Mouse (Mus musculus): ENCODE results near the gene Nckap1. TPM values are rescaled to one million over a fixed set of nuclear protein-coding genes. Genes with fewer than 3 reads are reported as not detected.

Gene Nckap1
- 66.5 and 73.3 TPM in 2 replicates for polyA plus RNA-seq (2016; fragmentation: Nextera tagmentation; extraction: Ambion mirVana)

- under 1% methylated on average over 87 of the region's 88 CpGs for WGBS
- Histone ChIP-seq H3K36me3 (peaks cover 2% of the 10 kb centered on the region; the same call in 1 of the 2 replicates), H3K27me3 (ENCODE audit: low read depth, poor library complexity, severe bottlenecking) (no peaks in the 10 kb centered on the region), H3K27ac (peak within 1 kb of the TSS; percentile 99), H3K9me3 (replicated peaks) (no peaks in the 10 kb centered on the region), H3K4me1 (peaks cover 22% of the 10 kb centered on the region), H3K4me3 (peak within 1 kb of the TSS; percentile 95)
- peak; percentile 93 for DNase-seq (ENCODE audit: low spot score)
Measured at GRCm38 (mm10) chr2:80581043-80581711, at the start of gene Nckap1. TSS of gene Nckap1 (minus strand) at chr2:80581380.

DNA sequence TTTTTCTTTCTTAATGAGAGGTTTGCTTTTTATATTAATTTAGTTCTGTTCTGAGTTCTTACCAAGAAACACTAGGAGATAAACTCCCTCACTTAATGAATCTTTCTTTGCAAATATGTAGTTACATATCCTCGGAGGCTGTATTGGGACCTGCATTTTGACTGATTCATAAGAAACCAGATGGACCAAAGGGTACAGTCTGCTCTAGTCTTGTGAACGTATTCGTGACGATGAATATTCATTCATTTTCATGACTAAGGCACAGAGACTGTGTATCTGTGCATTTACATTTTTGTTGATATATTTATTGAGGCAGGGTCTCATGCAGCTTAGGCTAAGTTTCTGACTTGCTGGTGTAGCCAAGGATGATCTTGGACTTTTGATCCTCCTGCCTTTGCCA lies 43.3 kb upstream of the Nckap1 start:
- H3K27me3 ChIP-seq (ENCODE audit: low read depth, poor library complexity, severe bottlenecking) = no peaks in the 10 kb centered on the region
- peaks cover 22% of the 10 kb centered on the region for H3K36me3 ChIP-seq
- peaks cover 4% of the 10 kb centered on the region; the same call in 1 of the 2 replicates for H3K4me1 ChIP-seq
- H3K4me3 ChIP-seq = no peak overlapping the region
- 94% methylated on average over 4 of the region's 4 CpGs for WGBS
- DNase-seq (ENCODE audit: low spot score) = no peak
- no peaks in the 10 kb centered on the region for H3K9me3 ChIP-seq (replicated peaks)
- no peak overlapping the region for H3K27ac ChIP-seq

DNA sequence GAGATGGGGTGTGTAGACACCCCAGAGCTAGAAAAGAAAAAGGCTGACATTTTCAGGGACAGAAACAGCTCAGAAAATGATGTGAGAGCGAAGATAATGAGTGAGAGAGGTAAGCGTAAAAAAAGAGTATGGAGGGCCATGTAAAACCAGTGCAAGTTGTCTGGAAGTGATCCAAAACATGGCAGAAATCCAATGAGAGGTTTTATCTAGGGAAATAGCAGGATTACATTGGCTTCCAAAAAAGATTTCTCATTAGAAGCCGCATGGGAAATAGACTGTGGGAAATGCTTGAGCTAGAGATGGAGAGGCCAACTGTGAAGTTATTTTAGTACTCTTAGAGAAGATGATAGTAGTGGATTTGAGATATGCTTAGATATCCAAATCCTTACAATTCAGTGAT lies 40.7 kb upstream of the Nckap1 start:
- peaks cover 22% of the 10 kb centered on the region for H3K36me3 ChIP-seq
- H3K27me3 ChIP-seq (ENCODE audit: low read depth, poor library complexity, severe bottlenecking) = no peaks in the 10 kb centered on the region
- H3K27ac ChIP-seq = no peak overlapping the region
- H3K4me3 ChIP-seq = no peak overlapping the region
- WGBS = 92% methylated on average over 3 of the region's 3 CpGs
- H3K4me1 ChIP-seq = peaks cover 12% of the 10 kb centered on the region
- no peak for DNase-seq (ENCODE audit: low spot score)
- no peaks in the 10 kb centered on the region for H3K9me3 ChIP-seq (replicated peaks)

GRCm38 (mm10) chr2:80618991-80619390 lies 37.8 kb upstream of the Nckap1 start:
- Histone ChIP-seq H3K9me3 (replicated peaks) (no peaks in the 10 kb centered on the region), H3K27ac (no peak overlapping the region), H3K4me1 (peaks cover 12% of the 10 kb centered on the region), H3K4me3 (no peak overlapping the region), H3K36me3 (peaks cover 5% of the 10 kb centered on the region; the same call in 1 of the 2 replicates), H3K27me3 (ENCODE audit: low read depth, poor library complexity, severe bottlenecking) (no peaks in the 10 kb centered on the region)
- no peak for DNase-seq (ENCODE audit: low spot score)
- WGBS = 86% methylated on average over 3 of the region's 3 CpGs

GRCm38 (mm10) chr2:80616854-80617737 lies 35.9 kb upstream of the Nckap1 start, which contains the start of the genes Dusp19 and Nup35:
TSS of gene Dusp19 (plus strand) at chr2:80617045.
TSS of gene Nup35 (plus strand) at chr2:80617236.
- peaks cover 5% of the 10 kb centered on the region; the same call in 1 of the 2 replicates for H3K36me3 ChIP-seq
- peak within 1 kb of the TSS; percentile 83 for H3K27ac ChIP-seq
- no peaks in the 10 kb centered on the region for H3K9me3 ChIP-seq (replicated peaks)
- peak; percentile 87 for DNase-seq (ENCODE audit: low spot score)
- peak within 1 kb of the TSS; percentile 63 for H3K4me3 ChIP-seq
- 4% methylated on average over 21 of the region's 21 CpGs for WGBS
- H3K4me1 ChIP-seq = peaks cover 8% of the 10 kb centered on the region
- no peaks in the 10 kb centered on the region for H3K27me3 ChIP-seq (ENCODE audit: low read depth, poor library complexity, severe bottlenecking)

DNA sequence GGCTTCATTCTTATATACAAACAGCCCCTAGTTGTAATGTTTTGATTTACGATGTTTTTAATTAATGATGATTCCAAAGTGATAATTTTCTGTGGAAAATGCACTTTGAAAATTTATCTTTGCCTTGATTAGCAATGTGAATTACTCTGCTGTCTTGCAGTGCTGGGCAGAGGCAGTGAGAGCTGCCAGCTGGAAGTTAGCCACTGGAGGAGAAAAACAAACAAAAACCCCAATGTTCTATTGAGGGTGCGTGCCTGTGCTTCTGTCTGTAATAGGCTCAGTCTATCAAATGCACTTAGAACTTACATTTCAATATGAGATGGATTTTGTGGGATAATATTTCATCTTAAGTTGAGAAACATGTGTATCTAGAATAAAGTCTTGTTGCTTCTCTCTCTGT lies 31.6 kb upstream of the Nckap1 start:
- Histone ChIP-seq H3K4me3 (no peak overlapping the region), H3K9me3 (replicated peaks) (no peaks in the 10 kb centered on the region), H3K27me3 (ENCODE audit: low read depth, poor library complexity, severe bottlenecking) (no peaks in the 10 kb centered on the region), H3K4me1 (peaks cover 4% of the 10 kb centered on the region), H3K36me3 (no peaks in the 10 kb centered on the region), H3K27ac (no peak overlapping the region)
- WGBS = 92% methylated on average over 2 of the region's 2 CpGs
- DNase-seq (ENCODE audit: low spot score) = no peak

GRCm38 (mm10) chr2:80612286-80612685 lies 31.1 kb upstream of the Nckap1 start:
- no peaks in the 10 kb centered on the region for H3K9me3 ChIP-seq (replicated peaks)
- no peaks in the 10 kb centered on the region for H3K36me3 ChIP-seq
- H3K4me1 ChIP-seq = no peaks in the 10 kb centered on the region; the same call in 1 of the 2 replicates
- 78% methylated on average over 1 of the region's 1 CpGs for WGBS
- no peak overlapping the region for H3K27ac ChIP-seq
- DNase-seq (ENCODE audit: low spot score) = no peak
- no peak overlapping the region for H3K4me3 ChIP-seq
- H3K27me3 ChIP-seq (ENCODE audit: low read depth, poor library complexity, severe bottlenecking) = no peaks in the 10 kb centered on the region

DNA sequence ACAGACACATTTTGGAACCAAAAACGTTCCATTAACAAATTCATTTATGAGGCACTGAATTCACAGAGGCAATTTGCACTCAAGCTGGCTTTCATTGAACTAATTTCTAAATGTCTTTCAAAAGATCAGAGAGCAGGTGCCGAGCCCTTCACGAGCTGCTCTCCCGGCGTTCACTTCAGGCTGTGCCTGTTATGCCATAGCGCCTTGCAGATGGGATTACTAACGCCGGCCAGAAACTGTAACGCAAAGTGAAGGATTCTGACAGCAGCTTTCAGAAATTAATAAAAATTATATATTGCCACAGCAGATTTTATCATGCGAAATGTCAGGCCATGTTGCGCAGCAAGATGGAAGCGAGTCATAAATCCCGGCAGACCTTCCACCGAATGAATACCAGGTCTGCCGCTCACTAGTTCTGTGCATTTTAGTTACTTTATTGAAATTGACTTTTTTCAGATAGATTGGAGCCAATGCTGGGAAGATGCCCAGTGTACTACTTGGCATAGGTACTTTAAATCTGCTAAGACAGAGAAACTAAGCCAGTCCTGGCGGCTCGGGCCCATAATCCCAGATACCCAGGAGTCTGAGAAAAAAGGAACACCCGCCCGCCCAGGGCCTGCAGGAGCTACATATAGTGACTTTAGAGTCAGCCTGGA lies 22.7 kb upstream of the Nckap1 start:
- Histone ChIP-seq H3K4me1 (no peaks in the 10 kb centered on the region), H3K27me3 (ENCODE audit: low read depth, poor library complexity, severe bottlenecking) (no peaks in the 10 kb centered on the region), H3K9me3 (replicated peaks) (no peaks in the 10 kb centered on the region), H3K36me3 (no peaks in the 10 kb centered on the region), H3K4me3 (no peak overlapping the region), H3K27ac (no peak overlapping the region)
- WGBS = 92% methylated on average over 19 of the region's 19 CpGs
- DNase-seq (ENCODE audit: low spot score) = no peak

- Histone ChIP-seq H3K27me3 (ENCODE audit: low read depth, poor library complexity, severe bottlenecking) (no peaks in the 10 kb centered on the region), H3K4me3 (no peak overlapping the region), H3K27ac (no peak overlapping the region), H3K36me3 (no peaks in the 10 kb centered on the region), H3K9me3 (replicated peaks) (no peaks in the 10 kb centered on the region), H3K4me1 (no peaks in the 10 kb centered on the region)
- WGBS = 93% methylated on average over 13 of the region's 13 CpGs
- DNase-seq (ENCODE audit: low spot score) = no peak
Measured at GRCm38 (mm10) chr2:80602756-80603155, 21.6 kb upstream of the Nckap1 start.

- H3K27me3 ChIP-seq (ENCODE audit: low read depth, poor library complexity, severe bottlenecking) = no peaks in the 10 kb centered on the region
- no peak overlapping the region for H3K4me3 ChIP-seq
- no peaks in the 10 kb centered on the region for H3K36me3 ChIP-seq
- H3K4me1 ChIP-seq = no peaks in the 10 kb centered on the region
- no peak for DNase-seq (ENCODE audit: low spot score)
- no peaks in the 10 kb centered on the region for H3K9me3 ChIP-seq (replicated peaks)
- H3K27ac ChIP-seq = no peak overlapping the region
Measured at GRCm38 (mm10) chr2:80600611-80601010, 19.4 kb upstream of the Nckap1 start.

DNA sequence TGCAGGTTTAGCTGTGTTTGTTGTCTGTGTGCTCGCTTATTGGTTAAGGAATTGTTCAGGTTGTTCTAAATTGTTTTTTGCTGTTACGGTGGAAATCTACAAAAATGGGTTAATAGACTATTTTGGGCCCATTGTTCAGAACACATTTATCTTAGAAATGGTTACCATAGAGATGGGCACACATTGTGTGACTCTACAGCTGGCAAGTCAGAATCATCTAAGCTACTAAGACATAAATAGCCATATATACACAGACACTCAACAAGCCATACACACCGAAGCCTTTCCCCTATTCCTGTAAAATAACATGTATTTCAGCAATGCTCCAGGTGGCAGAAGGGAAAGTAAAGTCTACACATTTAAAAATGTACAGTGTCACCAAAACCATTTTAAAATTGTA lies 18.7 kb upstream of the Nckap1 start:
- Histone ChIP-seq H3K9me3 (replicated peaks) (no peaks in the 10 kb centered on the region), H3K4me3 (no peak overlapping the region), H3K27ac (no peak overlapping the region), H3K27me3 (ENCODE audit: low read depth, poor library complexity, severe bottlenecking) (no peaks in the 10 kb centered on the region), H3K4me1 (no peaks in the 10 kb centered on the region), H3K36me3 (no peaks in the 10 kb centered on the region)
- DNase-seq (ENCODE audit: low spot score) = no peak
- WGBS = 90% methylated on average over 3 of the region's 3 CpGs

DNA sequence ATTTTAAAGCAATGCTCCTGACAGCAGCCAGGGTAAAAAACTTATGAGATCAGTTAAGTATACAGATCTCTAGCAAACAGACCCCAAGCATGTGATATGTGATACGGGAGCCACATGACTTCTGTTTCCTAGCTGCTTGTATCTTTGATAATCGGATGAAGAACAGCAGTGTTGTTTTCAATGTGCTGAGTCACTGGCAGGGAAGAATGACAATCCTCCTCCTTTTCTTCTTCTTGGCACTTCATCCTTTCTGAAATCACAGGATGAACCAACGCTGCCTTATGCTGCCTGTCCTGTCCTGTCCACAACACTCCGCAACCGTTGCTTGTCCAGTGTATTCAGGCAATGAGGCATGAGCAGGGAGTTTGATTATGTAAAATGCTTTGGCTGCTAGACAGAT lies 15.8 kb upstream of the Nckap1 start:
- no peak for DNase-seq (ENCODE audit: low spot score)
- 89% methylated on average over 5 of the region's 5 CpGs for WGBS
- Histone ChIP-seq H3K9me3 (replicated peaks) (no peaks in the 10 kb centered on the region), H3K27ac (no peak overlapping the region), H3K4me3 (no peak overlapping the region), H3K4me1 (no peaks in the 10 kb centered on the region), H3K36me3 (no peaks in the 10 kb centered on the region), H3K27me3 (ENCODE audit: low read depth, poor library complexity, severe bottlenecking) (no peaks in the 10 kb centered on the region)
